Mouse (Mus musculus) forebrain, embryonic 13.5 days (tissue): ENCODE measurements around the gene Flt1. TPM values are rescaled to one million over a fixed set of nuclear protein-coding genes. Genes with fewer than 3 reads are reported as not detected.

Source experiments
- ATAC-seq: fragments of 200-750 bp; cut with Nextera tagmentation; 2 replicates; pipeline ENCODE4 v1.8.0; 2017
- H3K27ac ChIP-seq: fragments of 300-500 bp; sonication (generic); 2 replicates; pipeline ENCODE4 v1.5.1; 2015; ENCODE audit warnings: inconsistent platforms, mild to moderate bottlenecking, moderate library complexity
- H3K27me3 ChIP-seq: fragments of 300-500 bp; sonication (generic); 2 replicates; pipeline ENCODE4 v1.6.1; 2015; ENCODE audit warnings: mild to moderate bottlenecking, inconsistent platforms
- H3K36me3 ChIP-seq: fragments of 300-500 bp; sonication (generic); 2 replicates; pipeline ENCODE4 v1.6.1; 2015; ENCODE audit warnings: mild to moderate bottlenecking, inconsistent platforms; ENCODE audit not compliant: poor library complexity, severe bottlenecking
- H3K4me1 ChIP-seq: fragments of 300-500 bp; sonication (generic); 2 replicates; pipeline ENCODE4 v1.6.1; 2015; ENCODE audit warnings: inconsistent platforms
- H3K4me2 ChIP-seq: fragments of 300-500 bp; sonication (generic); 2 replicates; pipeline ENCODE4 v1.6.1; 2015; ENCODE audit warnings: inconsistent platforms, mild to moderate bottlenecking, moderate library complexity
- H3K4me3 ChIP-seq: fragments of 300-500 bp; sonication (generic); 2 replicates; pipeline ENCODE4 v1.5.1; 2015; ENCODE audit warnings: mild to moderate bottlenecking, inconsistent platforms
- H3K9ac ChIP-seq: fragments of 300-500 bp; sonication (generic); 2 replicates; pipeline ENCODE4 v1.6.1; 2015; ENCODE audit warnings: mild to moderate bottlenecking, inconsistent platforms
- H3K9me3 ChIP-seq: fragments of 300-500 bp; sonication (generic); replicated peaks from 2 replicates; pipeline ENCODE4 v1.6.1; 2016; ENCODE audit warnings: inconsistent platforms
- WGBS: fragments of 180-500 bp; shearing (Covaris S2); methylation state at CpG from one replicate; pipeline ENCODE4 v1.1.7; 2015; 5-methylcytosine and 5-hydroxymethylcytosine counted together
- polyA plus RNA-seq: library from polyadenylated mRNA; unstranded; fragments of >200 nt; fragmentation: Nextera tagmentation; extraction: Ambion mirVana; gene quantifications from 2 replicates; pipeline ENCODE4 v1.2.1, GENCODE M21; 2015

Gene Flt1
- polyA plus RNA-seq, 1 experiment from 2014 or later: 8.5 TPM

DNA sequence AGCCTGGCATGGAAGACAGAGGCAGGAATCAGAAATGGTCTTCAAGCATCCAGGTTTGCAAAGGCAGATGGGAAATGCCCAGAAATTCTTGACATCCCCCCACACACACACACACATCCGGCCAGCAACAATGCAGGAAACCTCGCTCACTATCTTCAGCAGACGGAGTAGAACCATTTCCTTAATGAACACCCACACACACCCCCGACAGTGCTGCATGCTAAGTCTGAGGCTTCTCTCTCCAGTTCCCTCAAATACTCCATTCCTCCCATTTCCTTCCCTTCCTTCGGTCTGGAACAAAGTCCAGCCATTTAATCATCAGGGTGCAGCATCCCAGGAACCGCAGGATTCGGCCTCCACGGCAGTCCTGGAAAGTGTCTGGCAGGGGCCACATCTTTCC, 4.4 kb downstream of the Flt1 start:
- 20% methylated on average over 8 of the region's 8 CpGs for WGBS
- Histone ChIP-seq H3K27ac (no peak overlapping the region), H3K9ac (no peak overlapping the region), H3K36me3 (no peaks in the 10 kb centered on the region), H3K4me1 (peaks cover 16% of the 10 kb centered on the region), H3K4me3 (no peak overlapping the region), H3K27me3 (peaks cover 86% of the 10 kb centered on the region), H3K4me2 (no peak overlapping the region), H3K9me3 (no peaks in the 10 kb centered on the region)
- ATAC-seq: no peak

DNA sequence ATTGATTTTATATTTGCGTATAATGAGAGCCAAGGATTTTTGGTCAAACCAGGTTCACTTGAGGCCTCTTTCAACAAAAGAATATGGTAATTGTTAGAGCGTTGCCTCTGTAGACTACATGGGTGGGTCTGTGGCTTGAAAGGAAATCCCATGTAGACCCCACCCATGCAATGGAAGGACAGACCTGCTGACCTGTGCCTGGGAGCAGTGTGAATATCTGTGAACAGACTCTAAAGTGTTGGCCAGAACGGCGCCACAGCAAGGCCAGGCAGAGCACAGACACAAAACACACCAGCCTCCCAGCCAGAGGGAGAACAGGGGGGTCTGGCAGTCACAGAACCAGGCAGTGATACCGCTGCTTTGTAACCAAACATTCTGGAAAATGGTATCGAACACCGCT, 7.5 kb downstream of the Flt1 start:
- WGBS: 86% methylated on average over 7 of the region's 7 CpGs

DNA sequence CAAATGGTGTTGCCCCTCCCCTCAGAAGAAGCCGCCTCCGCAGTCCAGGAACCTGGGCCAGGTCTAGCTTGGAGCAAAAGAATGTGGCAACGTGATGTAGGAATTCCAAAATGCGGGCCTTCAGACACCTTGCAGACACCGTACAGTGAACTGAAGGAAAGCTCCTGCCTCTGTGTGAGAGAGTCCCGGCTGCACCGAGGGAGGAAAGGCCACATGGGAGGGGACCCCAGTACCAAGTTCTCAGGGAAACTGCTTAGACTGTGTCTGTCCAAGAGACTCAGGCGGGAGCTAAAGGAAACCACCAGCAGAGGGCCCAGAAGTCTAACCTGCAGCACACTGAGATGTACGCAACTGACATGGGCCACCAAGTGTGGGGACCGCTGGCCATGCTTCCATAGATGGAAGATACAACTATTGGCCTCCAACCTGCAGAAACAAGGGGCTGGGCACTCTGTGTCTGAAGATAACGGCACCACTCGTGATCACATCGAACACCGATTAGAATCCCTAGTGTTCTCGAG, 9.1 kb downstream of the Flt1 start:
- no peak overlapping the region for H3K4me2 ChIP-seq
- no peaks in the 10 kb centered on the region for H3K4me1 ChIP-seq
- no peak overlapping the region for H3K4me3 ChIP-seq
- WGBS: 77% methylated on average over 15 of the region's 15 CpGs
- H3K9me3 ChIP-seq: no peaks in the 10 kb centered on the region
- H3K27ac ChIP-seq: no peak overlapping the region
- H3K9ac ChIP-seq: no peak overlapping the region
- ATAC-seq: no peak
- peaks cover 45% of the 10 kb centered on the region for H3K27me3 ChIP-seq
- no peaks in the 10 kb centered on the region for H3K36me3 ChIP-seq

More for the DNA sequence above, 7.5 kb downstream of the Flt1 start:
- H3K27ac ChIP-seq: no peak overlapping the region
- H3K4me2 ChIP-seq: no peak overlapping the region
- no peak overlapping the region for H3K4me3 ChIP-seq
- no peak for ATAC-seq
- H3K9ac ChIP-seq: no peak overlapping the region
- H3K27me3 ChIP-seq: peaks cover 59% of the 10 kb centered on the region
- no peaks in the 10 kb centered on the region for H3K4me1 ChIP-seq
- no peaks in the 10 kb centered on the region for H3K36me3 ChIP-seq
- no peaks in the 10 kb centered on the region for H3K9me3 ChIP-seq

DNA sequence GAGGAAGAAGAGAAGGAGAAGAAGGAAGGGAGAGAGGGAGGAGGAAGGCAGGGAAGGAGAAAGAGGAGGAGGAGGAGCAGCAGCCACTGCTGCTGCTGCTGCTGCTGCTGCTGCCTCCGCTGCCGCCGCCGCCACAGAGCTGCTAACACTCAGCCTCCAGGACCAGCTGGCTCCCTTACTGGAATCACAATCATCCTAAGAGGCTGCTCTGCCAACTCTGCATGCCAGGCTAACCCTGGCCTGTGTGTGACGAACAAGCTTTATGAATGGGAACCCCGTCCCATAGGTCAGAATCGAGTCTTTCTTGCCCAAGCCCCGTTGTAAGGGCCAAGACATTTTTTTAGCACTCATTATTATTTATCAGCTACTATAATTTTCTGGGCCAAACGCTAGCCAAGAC, 9.5 kb downstream of the Flt1 start:
- 83% methylated on average over 9 of the region's 9 CpGs for WGBS

DNA sequence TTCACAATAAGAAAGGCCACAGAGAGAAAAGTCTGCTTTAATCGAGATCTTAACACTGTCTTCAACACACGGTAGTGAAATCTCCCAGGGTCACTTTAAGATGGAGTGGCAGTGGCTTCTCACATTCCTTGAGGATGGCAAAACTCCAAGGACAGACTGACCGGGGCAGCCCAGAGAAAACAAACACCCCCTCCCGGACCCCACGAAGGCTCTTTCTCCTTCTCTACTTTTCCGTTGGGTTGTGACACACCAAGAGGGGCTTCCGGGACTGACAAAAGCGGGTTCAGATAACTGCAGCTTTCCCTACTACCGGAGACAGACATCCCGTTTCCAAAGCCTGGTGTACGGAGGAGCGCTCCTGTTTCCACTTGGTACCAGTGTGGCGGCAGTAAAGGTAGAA, 10.4 kb downstream of the Flt1 start:
- 91% methylated on average over 13 of the region's 13 CpGs for WGBS
- Histone ChIP-seq H3K36me3 (no peaks in the 10 kb centered on the region), H3K4me1 (no peaks in the 10 kb centered on the region)

More for the DNA sequence above, 9.5 kb downstream of the Flt1 start:
- Histone ChIP-seq H3K9me3 (no peaks in the 10 kb centered on the region), H3K27ac (no peak overlapping the region), H3K4me1 (no peaks in the 10 kb centered on the region), H3K9ac (no peak overlapping the region), H3K27me3 (peaks cover 40% of the 10 kb centered on the region), H3K36me3 (no peaks in the 10 kb centered on the region), H3K4me3 (no peak overlapping the region), H3K4me2 (no peak overlapping the region)
- 0 out of 2 replicates have a peak, but pooled peaks have one; percentile 51 for ATAC-seq

DNA sequence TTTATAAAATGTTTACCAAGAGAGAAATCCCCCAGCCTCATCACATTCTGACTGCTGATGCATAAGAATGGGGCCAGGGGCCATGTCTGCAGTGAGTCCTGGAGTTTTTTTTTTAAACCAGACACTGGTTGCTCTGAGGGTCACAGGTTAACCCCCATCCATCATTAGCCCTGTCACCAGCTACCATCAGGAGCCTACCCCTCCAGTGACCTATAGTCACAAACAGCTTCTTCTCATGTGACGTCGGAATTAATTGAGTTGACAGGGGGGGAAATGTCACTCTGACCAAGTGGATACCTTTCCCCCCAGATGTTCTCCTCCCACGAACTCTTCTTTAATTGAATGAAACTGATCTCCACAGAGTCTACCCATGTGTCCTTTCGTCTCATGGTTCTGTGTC, 17.3 kb downstream of the Flt1 start:
- no peak for ATAC-seq
- 86% methylated on average over 4 of the region's 4 CpGs for WGBS
- Histone ChIP-seq H3K4me2 (no peak overlapping the region), H3K36me3 (no peaks in the 10 kb centered on the region), H3K9ac (no peak overlapping the region), H3K27me3 (no peaks in the 10 kb centered on the region), H3K4me3 (no peak overlapping the region), H3K4me1 (no peaks in the 10 kb centered on the region), H3K27ac (no peak overlapping the region), H3K9me3 (no peaks in the 10 kb centered on the region)

More for the DNA sequence above, 10.4 kb downstream of the Flt1 start:
- H3K9me3 ChIP-seq: no peaks in the 10 kb centered on the region
- no peak overlapping the region for H3K9ac ChIP-seq
- H3K4me3 ChIP-seq: no peak overlapping the region
- ATAC-seq: no peak
- no peak overlapping the region for H3K27ac ChIP-seq
- H3K27me3 ChIP-seq: peaks cover 31% of the 10 kb centered on the region
- no peak overlapping the region for H3K4me2 ChIP-seq

DNA sequence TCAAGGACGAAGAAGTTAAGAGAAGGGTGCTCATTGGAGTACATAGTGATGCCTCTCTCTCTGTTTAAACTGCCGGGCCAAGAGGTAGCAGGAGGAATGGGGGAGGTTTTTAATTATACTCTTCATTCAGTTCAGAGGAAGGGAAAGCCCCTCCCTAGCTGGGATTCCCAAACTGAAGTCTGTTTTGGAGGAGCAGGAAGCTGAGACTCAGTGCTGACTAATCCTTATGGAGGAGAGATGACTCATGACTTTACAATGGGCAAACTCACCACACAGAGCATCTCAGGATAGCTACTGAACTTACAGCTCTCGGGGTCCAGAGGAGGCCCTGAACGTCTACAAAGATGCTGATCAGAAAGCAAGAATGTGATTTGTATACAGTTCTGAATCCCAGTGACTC, 18.3 kb downstream of the Flt1 start:
- H3K4me3 ChIP-seq: no peak overlapping the region
- no peaks in the 10 kb centered on the region for H3K4me1 ChIP-seq
- H3K36me3 ChIP-seq: no peaks in the 10 kb centered on the region
- no peaks in the 10 kb centered on the region for H3K27me3 ChIP-seq
- H3K9ac ChIP-seq: no peak overlapping the region
- WGBS: 64% methylated on average over 4 of the region's 4 CpGs
- H3K27ac ChIP-seq: no peak overlapping the region
- no peaks in the 10 kb centered on the region for H3K9me3 ChIP-seq
- H3K4me2 ChIP-seq: no peak overlapping the region
- ATAC-seq: no peak

DNA sequence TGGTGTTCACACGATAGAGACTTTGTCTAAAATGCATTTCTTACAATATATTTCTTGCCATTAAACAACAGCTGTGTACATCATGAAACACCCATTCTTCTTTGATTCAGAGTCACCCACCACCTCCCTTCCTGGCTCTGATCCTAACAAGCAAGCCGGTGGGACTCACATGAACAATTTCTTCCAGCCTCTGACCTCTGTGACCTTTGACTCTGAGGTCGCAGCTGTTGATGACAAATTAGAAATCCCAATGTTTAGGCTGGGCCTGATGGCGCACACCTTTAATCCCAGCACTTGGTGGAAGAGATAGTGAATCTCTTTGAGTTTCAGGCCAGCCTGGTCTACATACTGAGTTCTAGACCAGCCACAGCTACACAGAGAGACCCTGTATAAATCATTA, 20.9 kb downstream of the Flt1 start:
- H3K4me1 ChIP-seq: no peaks in the 10 kb centered on the region
- WGBS: 62% methylated on average over 4 of the region's 4 CpGs
- no peak overlapping the region for H3K9ac ChIP-seq
- no peaks in the 10 kb centered on the region for H3K27me3 ChIP-seq
- H3K9me3 ChIP-seq: no peaks in the 10 kb centered on the region
- ATAC-seq: no peak
- no peak overlapping the region for H3K27ac ChIP-seq
- H3K36me3 ChIP-seq: no peaks in the 10 kb centered on the region
- H3K4me2 ChIP-seq: no peak overlapping the region
- H3K4me3 ChIP-seq: no peak overlapping the region

DNA sequence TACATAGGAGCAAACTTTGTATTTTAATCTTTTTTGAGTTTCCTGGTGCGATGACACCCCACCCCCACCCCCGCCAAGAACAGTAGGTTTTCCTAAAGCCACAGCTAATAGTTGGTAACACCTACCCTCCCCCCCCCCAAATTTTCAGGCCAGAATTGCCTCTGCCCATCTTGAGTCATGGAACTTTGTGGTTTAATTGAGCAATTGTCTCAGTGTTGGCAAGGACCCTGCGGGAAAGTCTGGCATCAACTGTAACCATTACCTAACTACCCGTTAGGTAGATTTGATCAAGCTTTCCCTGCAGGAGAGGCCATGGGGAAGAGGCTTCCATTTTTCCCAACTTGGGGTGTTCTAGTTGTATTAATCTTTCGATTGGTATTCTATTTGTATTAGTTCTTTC, 23.4 kb downstream of the Flt1 start:
- H3K9me3 ChIP-seq: no peaks in the 10 kb centered on the region
- no peaks in the 10 kb centered on the region for H3K36me3 ChIP-seq
- ATAC-seq: no peak
- H3K4me1 ChIP-seq: no peaks in the 10 kb centered on the region
- H3K4me3 ChIP-seq: no peak overlapping the region
- no peak overlapping the region for H3K4me2 ChIP-seq
- no peak overlapping the region for H3K9ac ChIP-seq
- 86% methylated on average over 5 of the region's 5 CpGs for WGBS
- H3K27me3 ChIP-seq: no peaks in the 10 kb centered on the region
- no peak overlapping the region for H3K27ac ChIP-seq

DNA sequence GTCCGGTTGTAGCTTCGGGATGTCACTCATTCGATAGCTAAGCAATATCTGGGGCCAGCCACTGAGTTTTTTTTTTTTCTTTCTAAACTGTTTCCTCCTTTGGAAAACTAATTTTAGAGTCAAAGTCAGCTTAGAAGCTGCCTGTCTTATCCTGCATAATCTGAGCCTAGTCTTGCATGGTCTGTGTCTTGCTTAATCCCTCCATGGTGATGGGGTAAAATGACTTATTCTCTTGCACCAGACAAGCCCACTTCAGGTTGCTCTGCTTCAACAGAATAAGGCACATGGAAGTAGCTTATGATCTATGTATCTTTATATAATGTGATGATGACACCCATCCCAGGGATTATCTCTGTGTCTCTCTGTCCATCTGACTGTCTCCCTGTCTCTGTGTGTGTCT, 24.8 kb downstream of the Flt1 start:
- Histone ChIP-seq H3K4me2 (no peak overlapping the region), H3K9me3 (no peaks in the 10 kb centered on the region), H3K4me1 (no peaks in the 10 kb centered on the region), H3K9ac (no peak overlapping the region), H3K27me3 (no peaks in the 10 kb centered on the region), H3K4me3 (no peak overlapping the region), H3K27ac (no peak overlapping the region), H3K36me3 (no peaks in the 10 kb centered on the region)
- no peak for ATAC-seq
- 93% methylated on average over 3 of the region's 3 CpGs for WGBS

DNA sequence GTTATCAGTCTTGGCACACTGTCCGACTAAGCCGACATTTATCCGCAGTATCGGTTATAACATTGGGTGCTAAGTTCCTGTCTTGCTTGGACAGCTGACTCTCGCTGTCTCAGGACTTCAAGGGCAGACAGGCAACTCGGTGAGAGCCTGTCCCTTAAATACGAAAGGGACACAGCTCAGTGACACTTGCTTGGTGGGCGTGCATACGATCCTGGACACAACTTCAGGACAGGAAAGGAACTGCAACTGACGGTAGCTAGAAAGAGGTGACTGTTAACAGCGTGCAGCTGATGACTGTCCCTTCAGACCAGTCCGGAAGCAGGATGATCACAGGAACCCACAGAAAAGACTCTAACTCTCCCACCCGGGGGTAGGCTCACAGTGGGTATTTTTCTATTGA, 27.8 kb downstream of the Flt1 start:
- Histone ChIP-seq H3K4me2 (no peak overlapping the region), H3K9me3 (no peaks in the 10 kb centered on the region), H3K9ac (no peak overlapping the region), H3K27me3 (no peaks in the 10 kb centered on the region), H3K27ac (no peak overlapping the region), H3K4me3 (no peak overlapping the region), H3K36me3 (no peaks in the 10 kb centered on the region), H3K4me1 (no peaks in the 10 kb centered on the region)
- WGBS: 39% methylated on average over 13 of the region's 13 CpGs
- no peak for ATAC-seq

DNA sequence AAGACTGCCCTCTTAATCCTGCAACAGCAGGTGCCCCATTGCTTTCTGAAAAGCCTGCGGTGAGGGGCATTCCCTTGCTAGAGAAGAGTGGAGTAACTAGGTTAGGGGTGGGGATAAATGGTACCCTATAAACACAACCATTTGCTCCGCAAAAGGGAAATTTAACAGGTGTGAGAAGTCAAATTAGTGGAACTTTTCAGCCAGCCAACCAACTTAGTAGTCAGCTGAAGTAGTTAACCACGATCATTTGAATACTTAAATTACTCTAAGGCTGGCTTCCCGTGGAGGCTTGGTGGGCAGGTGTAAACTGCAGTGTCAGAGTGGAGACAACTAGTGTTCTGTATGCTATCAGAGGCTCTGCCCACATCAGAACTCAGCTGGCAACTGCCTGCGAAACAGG, 28.6 kb downstream of the Flt1 start:
- WGBS: 21% methylated on average over 5 of the region's 5 CpGs
- no peaks in the 10 kb centered on the region for H3K4me1 ChIP-seq

DNA sequence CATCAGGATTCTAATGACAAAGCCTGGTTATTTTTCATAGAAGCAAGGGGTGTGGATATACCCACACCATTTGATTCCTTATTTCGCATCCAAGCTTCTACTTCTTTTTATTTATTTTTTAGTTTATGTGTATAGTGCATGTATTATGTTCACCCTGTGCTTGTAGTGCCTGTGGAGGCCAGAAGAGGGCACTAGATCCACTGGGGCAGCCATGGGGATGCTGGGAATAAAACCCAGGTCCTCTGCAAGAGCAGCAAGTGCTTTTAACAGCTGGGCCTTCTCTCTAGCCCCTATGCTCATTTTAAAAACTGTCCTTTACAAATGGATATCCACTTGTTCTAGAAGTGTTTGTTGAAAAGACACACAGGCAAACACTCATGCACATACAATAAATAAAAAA, 33.2 kb downstream of the Flt1 start:
- Histone ChIP-seq H3K9ac (no peak overlapping the region), H3K27me3 (no peaks in the 10 kb centered on the region), H3K4me3 (no peak overlapping the region), H3K27ac (no peak overlapping the region), H3K36me3 (no peaks in the 10 kb centered on the region), H3K4me1 (no peaks in the 10 kb centered on the region), H3K4me2 (no peak overlapping the region), H3K9me3 (no peaks in the 10 kb centered on the region)
- WGBS: 96% methylated on average over 1 of the region's 1 CpGs
- ATAC-seq: no peak

More for the DNA sequence above, 28.6 kb downstream of the Flt1 start:
- ATAC-seq: no peak
- Histone ChIP-seq H3K4me2 (no peak overlapping the region), H3K27me3 (no peaks in the 10 kb centered on the region), H3K27ac (no peak overlapping the region), H3K9ac (no peak overlapping the region), H3K36me3 (no peaks in the 10 kb centered on the region), H3K9me3 (no peaks in the 10 kb centered on the region), H3K4me3 (no peak overlapping the region)
